Mouse (Mus musculus) subcutaneous adipose tissue, adult 2 months (tissue): Measurements from ENCODE around the gene Olfr1434. TPM values are rescaled to one million over a fixed set of nuclear protein-coding genes. Genes with fewer than 3 reads are reported as not detected.

ENCODE experiments used
- polyA plus RNA-seq: library from polyadenylated mRNA; depleted of rRNA; stranded (reverse); fragments of >200 nt; gene quantifications from 2 replicates; pipeline ENCODE4 v1.2.3, GENCODE M21; 2012; ENCODE audit warnings: low replicate concordance; rRNA removed

Gene Olfr1434
- not detected in 2 replicates for polyA plus RNA-seq

DNA sequence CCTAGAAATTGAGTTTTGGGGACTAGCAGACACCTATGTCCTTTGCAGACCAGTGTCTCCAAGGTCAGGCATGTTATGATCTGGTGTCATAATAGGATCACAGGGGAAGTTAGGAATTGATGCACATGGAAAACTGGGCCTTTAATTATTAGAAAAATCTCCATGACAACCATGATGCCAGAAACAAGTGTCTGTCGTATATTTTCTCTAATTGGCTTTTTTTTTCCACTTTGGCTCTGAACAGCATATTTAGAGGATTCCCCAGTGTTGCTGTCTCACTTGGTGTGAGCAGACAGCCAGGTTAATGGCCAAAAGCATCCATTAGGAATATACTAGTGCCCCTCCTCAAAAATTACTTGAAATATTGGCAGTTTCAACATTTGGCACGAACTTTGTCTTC is at the start of gene Olfr1434:
Gene Olfr1434 (plus strand): TSS at position 301 of the 400 bp plus-strand sequence.

DNA sequence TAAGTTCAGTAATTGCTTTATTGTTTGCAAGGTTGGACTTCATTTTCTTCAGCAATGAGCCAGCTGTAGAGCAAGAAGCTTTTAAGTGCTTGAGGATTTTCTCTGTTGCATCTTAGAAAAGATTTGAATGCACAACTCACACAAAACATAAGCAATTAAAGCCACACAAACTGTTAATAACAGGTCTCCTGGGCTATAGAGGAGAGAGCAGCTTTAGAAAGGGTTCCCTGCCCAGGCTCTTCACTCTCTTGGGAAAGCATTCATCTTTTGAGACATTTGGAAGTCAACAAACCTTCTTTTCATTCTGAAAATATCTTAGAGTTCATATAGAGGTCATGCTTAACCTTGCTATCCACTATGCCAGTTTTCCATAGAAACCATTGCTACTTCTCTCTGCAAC is 47.2 kb upstream of the Olfr1434 start, which contains the start of gene Olfr1432:
Gene Olfr1432 (minus strand): TSS at position 101 of the 400 bp plus-strand sequence.

GRCm38 (mm10) chr19:12241559-12241958 is 38.1 kb upstream of the Olfr1434 start, which contains the start of gene Olfr262:
Gene Olfr262 (minus strand): TSS chr19:12241659.

GRCm38 (mm10) chr19:12260732-12261131 is 18.9 kb upstream of the Olfr1434 start, which contains the start of gene Olfr235:
Gene Olfr235 (plus strand): TSS chr19:12261032.

DNA sequence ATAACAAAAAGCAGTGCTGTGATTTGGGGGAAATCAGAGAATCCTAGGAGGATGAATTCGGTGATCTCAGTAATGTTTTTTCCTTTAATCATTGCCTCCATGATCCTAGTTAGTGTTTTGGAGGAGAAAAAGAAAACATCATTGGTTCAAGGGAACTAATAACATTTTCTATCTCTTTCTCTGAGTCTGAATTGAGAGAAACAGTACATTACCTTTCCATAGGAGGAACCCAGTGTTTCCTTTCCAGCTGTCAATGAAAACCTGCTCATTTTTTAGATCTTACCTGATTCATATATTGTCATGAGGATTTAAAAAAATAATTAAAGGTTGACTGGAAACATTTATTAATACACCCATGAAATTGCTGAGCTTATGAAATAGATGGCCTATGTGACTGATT is 19.4 kb downstream of the Olfr1434 start, which contains the start of gene Olfr1436:
Gene Olfr1436 (minus strand): TSS at position 101 of the 400 bp plus-strand sequence.

DNA sequence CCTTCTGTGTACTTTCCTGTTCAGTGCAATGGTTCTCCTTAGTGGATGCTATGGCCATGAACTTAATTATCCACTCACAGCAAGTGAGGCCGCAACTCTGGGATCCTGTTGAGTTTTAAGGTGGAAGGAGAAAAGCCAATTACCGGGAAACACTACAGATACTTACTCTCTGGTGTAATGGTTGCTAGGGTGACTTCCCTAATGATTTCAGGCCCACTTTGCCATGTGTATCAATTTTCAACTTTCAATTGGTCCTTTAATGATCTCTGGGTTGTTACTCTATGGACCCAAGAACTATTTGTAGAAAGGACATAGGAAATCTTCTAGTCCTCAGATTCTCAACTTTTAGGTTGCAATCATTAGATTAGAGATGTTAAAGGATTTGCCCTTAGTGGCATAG is 45.3 kb downstream of the Olfr1434 start, which contains the start of gene Olfr1437:
Gene Olfr1437 (minus strand): TSS at position 101 of the 400 bp plus-strand sequence.

Other genes starting within 250 kb of the Olfr1434 start
- gene Olfr1423, start 238.5 kb upstream of the Olfr1434 start, polyA plus RNA-seq, result not detected in 2 replicates
- gene Olfr1424, start 217.2 kb upstream of the Olfr1434 start, polyA plus RNA-seq, result not detected in 2 replicates
- not detected in 2 replicates for gene Olfr1425, start 202.1 kb upstream of the Olfr1434 start, polyA plus RNA-seq
- gene Olfr1426, start 187.8 kb upstream of the Olfr1434 start, polyA plus RNA-seq, result not detected in 2 replicates
- not detected in 2 replicates for gene Olfr1427, start 176.5 kb upstream of the Olfr1434 start, polyA plus RNA-seq
- not detected in 2 replicates for gene Olfr1428, start 164.0 kb upstream of the Olfr1434 start, polyA plus RNA-seq
- gene Olfr76, start 156.7 kb upstream of the Olfr1434 start, polyA plus RNA-seq, result not detected in 2 replicates
- gene Olfr1555-ps1, start 109.7 kb upstream of the Olfr1434 start, polyA plus RNA-seq, result not detected in 2 replicates
- gene Olfr1431, start 79.2 kb upstream of the Olfr1434 start, polyA plus RNA-seq, result not detected in 2 replicates
- gene Olfr1432, start 47.3 kb upstream of the Olfr1434 start, polyA plus RNA-seq, result not detected in 2 replicates
- gene Olfr262, start 38.2 kb upstream of the Olfr1434 start, polyA plus RNA-seq, result not detected in 2 replicates
- not detected in 2 replicates for gene Olfr235, start 18.8 kb upstream of the Olfr1434 start, polyA plus RNA-seq
- not detected in 2 replicates for gene Olfr1436, start 19.3 kb downstream of the Olfr1434 start, polyA plus RNA-seq
- not detected in 2 replicates for gene Olfr1437, start 45.2 kb downstream of the Olfr1434 start, polyA plus RNA-seq
- not detected in 2 replicates for gene Olfr1438-ps1, start 56.1 kb downstream of the Olfr1434 start, polyA plus RNA-seq
- not detected in 2 replicates for gene Olfr1440, start 107.4 kb downstream of the Olfr1434 start, polyA plus RNA-seq
- gene Olfr1441, start 137.6 kb downstream of the Olfr1434 start, polyA plus RNA-seq, result not detected in 2 replicates
- gene Pfpl, start 148.1 kb downstream of the Olfr1434 start, polyA plus RNA-seq, result not detected in 2 replicates
- 9.0 and 31.8 TPM in 2 replicates for gene Mpeg1, start 180.9 kb downstream of the Olfr1434 start, polyA plus RNA-seq
- gene Dtx4, start 221.6 kb downstream of the Olfr1434 start, polyA plus RNA-seq, result 28.3 and 35.4 TPM in 2 replicates